Mouse (Mus musculus): ENCODE data around the gene Pdk4. TPM values are rescaled to one million over a fixed set of nuclear protein-coding genes. Genes with fewer than 3 reads are reported as not detected.

The Pdk4 gene
- total RNA-seq (2021): 533 and 734 TPM in 2 replicates
- long read RNA-seq, experiment 1, transcript Pdk4-201 (11 exons, 3,484 nt): major isoform, 198 of 249 reads
- long read RNA-seq, experiment 1, partial matches to known transcripts: 8 of 249 reads
- long read RNA-seq, experiment 1, other reads (novel, unspliced or antisense): 41 of 249 reads
- long read RNA-seq, experiment 2, transcript Pdk4-201 (11 exons, 3,484 nt): major isoform, 218 of 294 reads
- long read RNA-seq, experiment 2, partial matches to known transcripts: 19 of 294 reads
- long read RNA-seq, experiment 2, other reads (novel, unspliced or antisense): 55 of 294 reads

DNA sequence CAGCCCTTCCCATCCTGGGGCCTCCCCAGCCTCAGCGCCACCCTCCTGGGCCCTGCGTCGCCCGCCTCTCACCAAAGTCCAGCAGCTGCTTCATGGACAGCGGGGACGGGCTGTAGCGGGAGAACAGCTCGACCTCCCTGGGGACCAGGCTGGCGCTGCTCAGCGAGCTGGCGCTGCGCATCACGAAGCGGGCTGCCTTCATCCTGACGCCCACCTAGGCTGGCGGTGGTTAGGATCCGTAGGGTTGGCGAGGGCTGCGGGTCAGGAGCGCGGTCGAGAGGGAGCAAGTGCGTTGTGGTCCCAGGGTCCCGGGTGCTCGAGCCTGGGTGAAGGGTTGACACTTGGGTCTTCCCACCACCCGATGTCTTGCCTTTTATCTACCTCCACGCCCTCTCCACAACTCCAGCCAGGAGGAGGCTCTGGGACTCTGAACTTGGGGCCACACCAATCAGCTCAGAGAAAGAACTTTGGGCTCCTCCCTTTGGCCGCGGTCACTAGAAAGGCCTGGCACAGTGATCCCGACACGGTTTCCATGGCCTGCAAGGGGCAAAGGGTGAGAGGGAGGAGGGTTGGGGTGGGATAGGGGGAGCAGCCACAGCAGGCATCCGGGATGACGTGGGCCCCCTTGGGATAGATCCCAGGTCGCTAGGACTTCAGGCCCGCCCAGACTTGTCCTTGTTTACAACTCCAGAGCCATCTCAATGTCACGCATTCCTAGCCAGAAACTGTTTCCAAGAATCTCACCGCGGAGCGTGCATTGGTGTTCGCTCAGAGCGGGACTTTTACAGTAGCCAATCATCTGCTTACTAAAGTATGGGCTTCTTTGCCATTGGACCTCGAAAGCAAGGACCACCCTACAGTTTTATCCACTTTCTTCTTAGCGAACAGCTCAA is at the start of gene Pdk4:
Gene Pdk4, minus strand, starts transcription at position 349 of the 893 bp plus-strand sequence.
- DNase-seq: peak; percentile 93

DNA sequence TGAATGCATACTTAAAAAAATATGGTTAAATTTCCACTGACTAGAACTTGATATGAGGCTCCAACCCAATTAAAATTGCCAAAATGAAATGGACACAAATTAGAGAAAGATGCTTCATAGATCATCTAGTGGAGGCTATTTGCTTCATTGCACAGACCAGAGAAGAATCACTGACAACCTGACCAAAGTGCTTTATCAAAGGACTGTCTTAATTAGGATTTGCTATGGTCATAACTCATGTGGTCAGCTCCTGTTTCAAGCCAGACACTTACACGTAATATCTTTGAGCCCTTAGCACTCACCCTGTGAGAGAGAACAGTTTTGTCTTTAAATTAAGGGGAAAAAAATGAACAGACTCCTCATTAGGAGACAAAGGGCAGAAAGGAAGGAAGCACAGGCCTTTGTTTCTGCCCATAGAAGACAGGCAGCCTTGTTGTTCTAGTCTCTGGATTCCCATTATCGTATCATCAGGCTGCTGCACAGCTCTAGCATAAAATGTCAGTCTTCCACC is 41.8 kb upstream of the Pdk4 start:
- no peak for DNase-seq

DNA sequence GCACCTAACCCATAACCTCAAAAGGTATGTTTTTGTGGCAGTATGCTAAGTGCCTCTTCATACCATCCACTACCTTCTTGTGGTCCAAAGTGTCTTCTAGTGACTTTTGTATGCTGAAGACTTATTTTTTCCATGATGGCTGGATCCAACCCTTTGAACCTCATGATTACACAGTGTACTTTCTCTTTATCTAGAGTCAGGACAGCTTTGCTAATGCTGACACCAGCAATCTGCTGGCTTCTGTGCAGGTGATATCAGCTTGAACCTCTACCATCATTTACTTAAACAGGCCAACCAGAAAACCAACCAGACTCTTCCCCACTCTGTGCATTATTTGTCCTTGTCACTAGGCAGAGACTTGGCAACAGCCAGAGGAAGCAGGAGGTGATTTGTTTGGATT is 39.6 kb upstream of the Pdk4 start:
- no peak for DNase-seq

DNA sequence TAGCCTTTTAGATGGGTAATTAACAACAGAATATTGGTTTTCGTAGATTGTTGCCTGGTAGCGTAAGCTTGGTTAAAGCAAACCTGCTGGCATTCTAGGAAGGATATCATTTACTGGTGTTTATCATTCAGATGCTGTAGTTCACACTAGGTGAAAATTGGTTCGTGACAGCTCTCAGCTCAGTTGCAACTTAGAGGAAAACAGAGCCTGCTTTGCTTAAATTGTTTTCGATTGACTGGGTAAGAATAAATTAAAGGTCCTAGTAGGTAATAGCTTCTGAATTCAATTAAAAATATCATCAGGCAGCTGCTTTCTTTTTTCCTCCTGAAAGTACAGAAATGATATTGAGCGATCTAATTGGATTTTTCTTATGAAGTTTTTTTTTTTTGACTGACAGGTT is 21.0 kb upstream of the Pdk4 start:
- DNase-seq: no peak

DNA sequence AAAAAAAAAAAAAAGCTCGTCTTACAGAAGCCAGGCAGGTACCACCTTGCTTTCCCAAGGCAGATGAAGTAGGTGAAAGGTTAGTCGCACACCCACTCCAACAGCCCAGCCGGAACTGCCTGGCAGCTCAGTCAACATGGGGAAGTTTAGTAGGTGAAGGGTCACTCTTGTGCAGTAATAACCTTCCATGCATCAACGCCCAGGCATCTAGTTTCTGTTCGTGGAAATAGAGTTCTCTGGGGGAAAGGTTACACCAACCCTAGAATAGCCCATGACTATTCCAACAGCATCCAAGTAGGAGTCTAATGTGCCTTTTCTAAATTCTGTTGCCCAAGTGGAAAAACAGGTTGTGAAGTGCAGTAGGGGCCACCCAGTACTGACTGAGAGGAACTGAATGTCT is 13.6 kb upstream of the Pdk4 start:
- peak; percentile 62 for DNase-seq

DNA sequence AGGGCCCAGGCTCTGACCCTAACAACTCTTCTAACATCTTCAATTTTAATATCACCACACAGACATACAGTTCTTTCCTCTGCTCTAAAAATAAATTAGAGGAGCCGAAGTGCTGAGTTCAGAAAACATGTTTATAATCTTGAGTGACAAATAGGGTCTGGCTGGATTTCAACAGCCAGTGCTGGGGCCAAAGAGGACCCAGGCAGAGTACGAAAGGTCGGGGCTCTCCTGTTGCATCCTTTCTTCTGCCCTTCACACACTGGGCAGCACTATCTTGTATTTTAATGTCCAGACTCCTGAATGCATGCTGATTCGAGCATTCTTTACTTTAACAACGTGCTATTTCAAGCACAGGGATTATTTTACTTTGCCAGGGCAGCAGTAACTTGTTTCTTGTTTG is 13.2 kb upstream of the Pdk4 start:
- DNase-seq: peak; percentile 54

DNA sequence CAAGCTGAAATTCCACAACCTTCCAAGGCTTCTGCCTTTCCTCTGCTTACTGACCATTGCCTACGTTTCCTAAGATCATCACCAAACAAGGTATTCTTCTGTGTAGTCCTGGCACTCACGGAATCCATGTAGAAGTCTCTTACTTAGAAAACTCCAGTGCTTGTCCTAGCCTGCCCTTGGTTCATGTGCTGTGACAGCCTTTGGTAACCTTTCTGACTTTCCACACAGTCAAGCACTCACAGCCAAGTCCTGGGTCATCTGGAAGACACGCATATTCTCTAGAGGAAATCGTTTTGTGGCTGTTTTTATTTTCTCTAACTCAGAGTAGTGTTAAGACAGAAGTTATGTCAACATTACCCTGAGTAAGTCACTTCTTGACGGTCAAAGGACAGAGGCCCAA is 11.7 kb upstream of the Pdk4 start:
- peak; percentile 44 for DNase-seq

DNA sequence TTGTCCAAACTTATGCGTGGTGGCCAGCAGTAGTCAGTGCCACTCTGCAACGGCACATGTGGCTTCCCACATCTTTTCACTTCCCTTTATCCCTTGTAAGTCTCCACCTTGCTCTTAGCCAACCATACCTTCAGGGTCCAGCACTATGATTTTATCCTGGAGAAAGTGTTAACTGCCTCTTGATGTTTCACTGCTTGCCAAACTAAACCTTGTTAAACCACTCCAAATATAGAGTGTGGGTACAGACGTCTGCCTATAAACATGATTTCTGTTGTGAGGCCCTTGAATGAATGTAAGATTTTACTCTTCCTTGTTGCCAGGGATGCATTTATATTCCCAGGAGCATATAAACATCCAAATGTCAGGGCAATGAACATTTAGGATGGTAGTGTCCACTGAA is 10.2 kb upstream of the Pdk4 start:
- DNase-seq: no peak

DNA sequence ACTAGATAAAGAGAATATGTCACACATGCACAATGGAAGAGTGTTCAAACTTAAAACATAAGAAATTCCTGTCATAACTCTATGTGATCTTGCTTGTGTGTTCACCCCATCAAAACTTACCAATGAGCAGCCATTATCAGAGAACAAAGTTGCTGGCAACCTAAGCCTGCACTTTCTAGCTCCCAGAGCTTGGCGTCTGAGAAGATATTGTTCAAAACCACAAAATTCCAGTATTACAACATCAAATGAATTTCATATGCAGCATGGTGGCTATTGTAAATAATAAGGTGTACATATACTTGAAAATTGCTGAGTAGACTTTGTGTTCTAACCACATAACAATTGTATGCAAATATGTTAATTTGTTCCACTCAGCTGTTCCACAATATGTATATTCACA is 6.7 kb upstream of the Pdk4 start:
- DNase-seq: no peak

DNA sequence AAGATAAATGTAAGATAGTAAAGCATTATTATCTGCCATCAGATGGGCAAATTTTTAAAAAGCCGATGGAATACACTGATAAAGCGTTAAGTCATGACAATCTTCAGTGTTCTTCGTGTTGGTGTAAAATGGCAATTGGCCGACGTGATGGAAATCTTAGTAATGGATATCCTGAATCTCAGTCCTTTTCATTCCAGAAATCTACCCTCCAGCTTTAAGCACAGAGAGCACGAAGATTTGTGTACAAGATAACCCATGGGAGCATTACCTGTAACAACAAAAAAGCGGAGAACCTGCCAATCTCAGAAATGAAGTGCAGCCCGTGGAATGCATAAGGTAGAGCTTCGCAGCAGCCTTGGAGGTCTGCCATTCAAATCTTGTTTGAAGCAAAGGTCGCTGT is 5.4 kb upstream of the Pdk4 start:
- no peak for DNase-seq

DNA sequence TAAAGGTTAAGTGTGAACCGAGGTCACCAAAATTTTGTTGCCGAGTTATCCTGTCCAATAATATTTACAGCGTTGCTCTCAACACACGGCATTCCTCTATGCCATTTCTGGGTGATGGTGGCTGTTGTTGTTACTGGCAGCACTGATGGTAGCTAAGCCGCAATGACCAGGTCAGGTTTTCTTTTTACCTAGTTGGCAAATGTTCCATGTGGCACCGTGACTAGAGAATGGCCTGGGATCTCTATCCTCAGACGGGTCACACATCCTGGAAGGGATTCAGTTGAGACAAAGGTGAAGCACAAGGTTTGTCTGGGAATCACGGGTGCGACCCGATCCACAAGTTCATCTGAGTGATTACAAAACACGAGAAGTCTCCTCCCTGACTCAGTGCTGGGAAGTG is 2.6 kb upstream of the Pdk4 start:
- peak; percentile 34 for DNase-seq

DNA sequence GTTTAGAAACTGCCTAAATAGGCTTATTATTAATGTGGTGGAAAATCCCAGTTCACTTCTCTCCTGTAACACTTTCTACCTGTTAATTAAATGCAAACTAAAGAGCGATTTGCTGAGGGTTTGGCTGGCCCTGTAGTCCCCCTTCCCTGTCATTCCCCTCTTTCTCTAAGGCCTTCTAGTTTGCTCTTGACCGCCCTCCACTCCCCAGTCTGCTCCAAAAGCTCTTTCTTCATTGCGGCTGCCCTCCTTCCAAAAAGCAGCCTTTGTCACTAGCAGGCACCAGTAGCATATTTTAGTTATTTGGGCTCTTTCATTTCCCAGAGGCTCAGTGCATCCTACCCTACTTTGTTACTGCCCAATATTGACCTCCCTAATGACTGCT is 736 bp upstream of the Pdk4 start:
- peak; percentile 36 for DNase-seq

DNA sequence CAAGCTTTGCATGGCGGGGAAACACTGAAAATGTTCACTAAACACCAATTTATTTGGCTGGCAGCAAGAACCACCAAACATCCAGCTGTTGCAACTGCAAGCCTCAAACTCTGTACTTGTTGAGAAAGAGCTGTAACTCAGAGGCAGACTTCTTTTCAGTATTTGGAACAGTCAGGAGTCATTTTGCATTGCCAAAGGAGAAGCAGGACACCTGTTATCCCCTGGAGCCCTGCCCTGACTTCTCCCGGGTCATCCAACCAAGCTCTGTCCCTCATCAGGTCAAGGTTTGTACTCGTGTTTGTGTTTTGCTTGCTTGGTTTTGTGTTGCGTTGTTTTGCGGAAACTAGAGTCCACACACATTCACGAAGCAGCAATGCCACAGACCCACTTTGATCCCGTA is 11.1 kb downstream of the Pdk4 start:
- no peak for DNase-seq

DNA sequence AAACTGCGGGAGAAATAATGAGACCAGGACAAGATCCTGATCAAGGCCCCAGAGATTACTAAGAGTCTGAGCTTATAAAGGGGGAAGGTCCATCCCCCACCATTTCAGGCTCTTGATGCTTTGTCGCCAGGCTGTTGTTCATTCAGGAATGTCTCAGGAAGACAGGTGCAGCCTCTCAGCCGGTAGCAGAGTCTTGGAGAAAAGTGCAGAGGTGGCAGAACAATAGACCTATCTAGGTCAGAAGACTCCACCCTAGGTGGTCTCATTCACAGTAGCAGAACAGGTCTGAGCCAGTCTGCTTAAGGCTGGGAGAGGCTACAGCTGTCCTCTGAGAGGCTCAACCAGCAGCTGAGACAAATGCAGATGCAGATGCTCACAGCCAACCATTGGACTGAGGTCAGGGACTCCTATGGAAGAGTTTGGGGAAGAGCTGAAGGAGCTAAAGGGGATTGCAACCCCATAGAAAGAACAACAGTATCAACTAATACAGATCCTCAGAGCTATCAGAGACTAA is 13.8 kb downstream of the Pdk4 start:
- DNase-seq: no peak

DNA sequence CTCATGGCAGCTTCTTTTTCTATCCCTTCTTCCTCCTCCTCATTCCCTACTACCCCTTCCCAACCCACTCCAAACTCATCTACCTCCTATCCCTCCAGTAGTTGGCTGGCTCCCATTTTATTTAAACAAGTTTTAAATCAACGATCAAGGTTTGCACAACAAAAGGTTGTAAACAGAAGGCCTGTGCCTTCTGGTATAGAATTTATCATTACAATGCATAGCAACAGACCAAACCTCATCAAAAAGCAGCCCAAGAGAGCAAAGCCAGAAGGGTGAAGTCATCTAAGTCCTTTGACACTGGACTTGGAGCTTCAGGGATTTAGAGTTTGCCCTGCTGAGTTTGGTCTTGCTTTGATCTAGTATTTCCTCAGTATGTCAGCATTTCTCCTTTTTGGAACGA is 15.0 kb downstream of the Pdk4 start:
- no peak for DNase-seq

DNA sequence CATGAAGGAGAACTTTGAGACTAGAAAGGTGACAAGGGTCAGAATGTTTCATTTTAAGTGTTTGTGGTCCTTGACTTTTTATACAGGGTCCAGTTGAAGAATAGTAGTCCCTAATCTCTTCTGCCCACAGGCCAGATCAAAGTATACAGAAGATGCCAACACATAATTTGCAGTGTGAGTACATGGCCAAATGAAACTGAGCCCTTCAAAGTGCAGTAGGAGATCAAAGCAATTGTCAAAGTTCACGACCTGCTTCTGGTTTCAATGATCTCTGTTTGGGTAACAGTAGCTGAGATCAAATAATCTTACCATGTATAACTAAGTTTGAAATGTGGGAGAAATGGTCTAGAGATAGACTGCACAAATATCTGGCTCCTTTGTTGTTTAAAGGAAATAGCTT is 22.1 kb downstream of the Pdk4 start:
- no peak for DNase-seq

DNA sequence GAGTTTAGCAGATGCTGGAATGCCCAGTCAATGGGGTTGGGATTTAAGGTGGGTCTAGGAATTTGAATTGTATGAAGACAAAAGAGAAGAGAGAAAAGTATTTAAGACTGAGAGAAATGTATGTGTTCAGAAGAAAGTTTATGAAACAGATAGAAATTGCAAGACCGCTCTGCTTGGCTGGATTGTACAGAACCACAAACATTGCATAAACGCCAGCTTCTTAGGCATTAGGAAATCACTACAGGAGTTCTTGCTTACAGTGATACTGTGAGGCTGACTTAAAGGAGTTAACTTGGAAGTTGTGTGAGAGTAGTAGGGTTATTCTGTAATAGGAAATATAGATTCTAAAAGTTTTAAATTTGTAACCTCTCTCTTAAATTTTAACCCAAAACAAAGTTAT is 23.4 kb downstream of the Pdk4 start:
- no peak for DNase-seq

DNA sequence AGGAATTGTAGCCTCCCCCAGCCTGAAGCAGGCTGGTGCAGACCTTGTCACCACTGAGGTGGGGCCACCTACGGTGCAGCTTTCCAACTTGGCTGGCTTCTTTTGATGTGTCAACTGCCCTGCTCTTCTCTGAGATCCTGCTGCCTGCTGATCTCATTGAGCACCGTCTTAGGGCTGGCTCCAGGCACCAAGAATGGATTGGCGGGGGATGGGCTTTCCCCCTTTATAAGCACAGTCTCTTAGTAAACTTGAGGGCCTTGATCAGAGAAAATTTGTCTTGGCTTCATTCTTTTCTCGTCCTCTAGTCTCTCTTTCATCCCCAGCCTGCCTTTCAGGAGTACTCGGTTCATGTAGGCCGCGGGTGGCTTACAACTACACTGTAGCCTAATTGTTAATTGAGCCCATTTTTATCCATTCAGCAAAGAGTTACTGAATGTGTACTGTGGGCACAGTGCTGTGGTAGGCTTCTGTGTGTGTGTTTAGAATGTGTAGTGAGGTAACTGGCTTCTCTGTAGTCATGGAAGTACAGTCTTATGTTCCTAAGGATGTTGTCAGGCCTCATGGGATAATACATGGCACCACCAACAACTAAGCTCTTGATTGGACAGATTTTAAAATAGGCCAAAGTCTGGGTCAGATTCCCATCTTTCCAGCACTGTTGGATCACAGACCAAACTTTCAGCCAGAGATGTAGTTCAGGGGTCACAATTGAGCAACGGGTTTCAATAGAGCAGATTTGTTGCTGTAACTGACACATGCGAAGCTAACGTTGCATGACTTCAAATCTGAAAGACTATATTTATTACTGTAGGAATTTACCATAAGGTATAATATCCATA is 25.4 kb downstream of the Pdk4 start:
- no peak for DNase-seq

DNA sequence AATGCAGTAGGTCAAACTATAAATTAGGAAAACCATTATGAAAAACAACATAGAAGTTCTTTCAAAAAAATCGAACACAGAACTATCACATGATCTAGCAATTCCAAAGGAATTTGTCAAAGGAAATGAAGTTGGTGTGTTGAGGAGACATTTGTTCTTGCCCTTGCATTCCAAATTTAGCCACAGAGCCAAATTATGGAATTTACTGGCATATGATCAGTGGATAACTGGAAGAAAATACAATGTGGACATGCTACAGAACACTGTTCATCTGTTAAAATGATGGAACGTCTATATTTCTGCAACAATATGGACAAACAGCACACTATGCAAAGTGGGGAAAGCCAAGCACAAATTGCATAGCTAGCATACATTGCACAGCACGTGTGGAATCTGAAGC is 40.3 kb downstream of the Pdk4 start:
- no peak for DNase-seq

DNA sequence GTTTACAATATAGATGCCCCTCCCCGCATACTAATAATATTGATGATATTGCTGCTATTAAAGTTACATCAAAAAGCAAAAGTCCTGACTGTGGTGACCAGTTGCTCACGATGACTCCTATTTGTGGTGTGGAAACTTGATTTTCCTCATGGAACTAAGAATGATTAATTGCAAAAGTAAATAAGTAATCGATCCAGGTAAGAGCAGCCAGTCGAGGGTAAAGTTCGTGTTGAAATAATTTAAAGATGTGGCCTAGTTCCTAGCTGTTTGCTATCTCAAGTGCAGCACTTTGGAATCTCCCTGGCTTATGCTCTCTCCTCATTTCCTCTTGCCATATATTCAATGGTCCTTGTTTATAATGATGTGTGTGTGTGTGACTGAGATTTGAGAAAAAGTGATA is 46.2 kb downstream of the Pdk4 start:
- no peak for DNase-seq

DNA sequence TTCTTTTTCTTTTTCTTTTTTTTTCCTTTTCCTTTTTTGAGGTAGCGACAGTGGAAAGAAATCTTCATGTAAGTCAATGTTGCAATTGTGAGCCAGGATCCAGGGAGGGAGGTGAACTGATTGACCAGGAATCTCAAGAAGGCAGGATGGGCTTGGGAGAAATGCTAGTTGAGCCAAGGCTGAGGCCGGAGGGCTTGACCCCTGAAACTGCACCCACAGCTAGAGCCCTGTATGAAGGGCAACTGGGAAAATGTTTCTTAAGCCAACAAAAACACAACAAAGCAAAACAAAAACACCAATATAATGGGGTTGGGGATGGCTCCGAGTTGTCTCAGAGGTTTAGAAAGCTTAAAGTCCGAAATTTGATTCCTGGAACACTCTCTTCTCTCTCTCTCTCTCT is 47.7 kb downstream of the Pdk4 start:
- DNase-seq: no peak

DNA sequence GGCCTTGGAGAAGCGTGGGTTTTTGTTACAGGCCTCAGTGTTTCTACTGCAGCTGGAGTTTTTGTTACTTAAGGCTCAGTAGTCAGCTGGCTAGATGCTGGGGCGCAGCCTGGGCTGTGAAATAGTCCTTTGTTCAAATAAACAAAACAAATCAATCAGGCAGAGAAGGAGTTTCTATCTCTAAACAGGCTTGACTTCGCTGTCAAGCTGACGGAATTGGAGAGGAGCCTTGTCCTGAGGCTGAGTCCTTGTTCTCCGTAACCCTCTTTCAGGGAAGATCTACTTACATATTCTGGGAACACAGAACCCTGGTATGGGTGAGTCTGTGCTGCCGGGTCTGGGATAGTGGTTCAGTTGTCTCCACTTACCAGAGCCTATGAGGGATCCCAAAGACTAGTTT is 48.6 kb downstream of the Pdk4 start:
- DNase-seq: no peak

DNA sequence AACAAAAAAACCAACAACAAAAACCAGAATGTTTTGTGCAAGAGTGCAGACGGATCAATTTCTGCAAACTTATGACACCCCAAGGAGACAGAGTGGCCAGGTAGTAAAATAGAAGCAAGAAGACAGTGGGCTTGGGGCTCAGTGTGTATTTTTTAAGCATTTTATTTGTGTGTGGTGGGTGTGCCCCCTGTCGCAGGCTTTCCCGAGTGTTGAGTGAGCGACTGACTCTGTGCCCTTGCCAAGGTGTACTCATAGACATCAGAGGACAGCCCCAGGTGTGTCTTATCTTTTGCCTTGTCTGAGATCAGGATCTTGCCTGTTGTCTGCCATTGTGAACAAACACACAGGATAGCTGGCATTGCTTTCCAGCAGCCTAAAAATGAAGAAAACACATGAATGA is 49.1 kb downstream of the Pdk4 start:
- no peak for DNase-seq

All from adrenal gland, postnatal 14 days (tissue).